Mouse (Mus musculus): Measurements from ENCODE around the gene Slc16a5. TPM values are rescaled to one million over a fixed set of nuclear protein-coding genes. Genes with fewer than 3 reads are reported as not detected.

Gene Slc16a5
- total and polyA plus RNA-seq, 3 experiments: 0.26 TPM; not detected in 2

GRCm38 (mm10) chr11:115511121-115511520 lies 48.8 kb downstream of the Slc16a5 start (continued):
- peak; percentile 99 for TF ChIP-seq MXI1 (IDR thresholded peaks at IDR 0.05; ENCODE audit: low read depth, low read length)
- no peak for TF ChIP-seq RAD21 (IDR thresholded peaks at IDR 0.05; ENCODE audit: low read depth, low read length)
- TF ChIP-seq BHLHE40 (IDR thresholded peaks at IDR 0.05; ENCODE audit: borderline replicate concordance, low read depth, low read length): no peak
- TF ChIP-seq TBP (IDR thresholded peaks at IDR 0.05; ENCODE audit: low read depth, low read length): no peak
- TF ChIP-seq GABPA (IDR thresholded peaks at IDR 0.05; ENCODE audit: low read depth, low read length): no peak
- TF ChIP-seq HCFC1 (IDR thresholded peaks at IDR 0.05; ENCODE audit: low read depth, low read length): no peak
- TF ChIP-seq SIN3A (IDR thresholded peaks at IDR 0.05; ENCODE audit: low read length): peak; percentile 97
- peak; percentile 42 to 49; a peak in 3 of 4 replicates for TF ChIP-seq EP300 (IDR thresholded peaks at IDR 0.05; ENCODE audit: low read depth in 1 of 2, low read length in 2 of 2)
- no peak for TF ChIP-seq JUND (IDR thresholded peaks at IDR 0.05; ENCODE audit: low read depth, low read length)

- H3K27me3 ChIP-seq (ENCODE audit: control insufficient read depth in 1 of 2, insufficient read depth in 2 of 2, low read length in 2 of 2): no peaks in the 10 kb centered on the region
- H3K27ac ChIP-seq (ENCODE audit: control insufficient read depth, low read depth, low read length): peak overlapping the region; percentile 17; the same call in 1 of the 2 replicates
- H3K9me3 ChIP-seq (replicated peaks; ENCODE audit: insufficient read depth, low read length): no peaks in the 10 kb centered on the region
- H3K9ac ChIP-seq (ENCODE audit: control insufficient read depth, low read depth, low read length, poor library complexity, severe bottlenecking): peak overlapping the region; percentile 96
- H3K79me2 ChIP-seq (ENCODE audit: control insufficient read depth, insufficient read depth, low read length, poor library complexity): peaks cover 70% of the 10 kb centered on the region
- peaks cover 4 to 53% of the 10 kb centered on the region in 2 experiments; a peak in 3 of 4 replicates for H3K36me3 ChIP-seq (ENCODE audit: control insufficient read depth in 1 of 2, insufficient read depth in 2 of 2, low read length in 2 of 2)
- DNase-seq (ENCODE audit: low read depth, low spot score): no peak
- TF ChIP-seq POLR2AphosphoS2 (IDR thresholded peaks at IDR 0.05; ENCODE audit: low read length) (no peak), ETS1 (IDR thresholded peaks at IDR 0.05; ENCODE audit: low read depth, low read length) (0 out of 2 replicates have a peak, but pooled peaks have one; percentile 27)
- H3K4me3 ChIP-seq (ENCODE audit: control insufficient read depth in 1 of 2, insufficient read depth in 1 of 2, low read depth in 2 of 2, low read length in 2 of 2): peak overlapping the region; percentile 78 to 96
- H3K4me1 ChIP-seq (ENCODE audit: control insufficient read depth in 1 of 2, insufficient read depth in 2 of 2, low read length in 2 of 2): peaks cover 37 to 55% of the 10 kb centered on the region in 2 experiments
These were observed 49.7 kb downstream of the Slc16a5 start for GRCm38 (mm10) chr11:115512004-115512403.

GRCm38 (mm10) chr11:115512407-115513183 lies 50.3 kb downstream of the Slc16a5 start:
- H3K27ac ChIP-seq (ENCODE audit: control insufficient read depth, low read depth, low read length): peak overlapping the region; percentile 86
- H3K4me1 ChIP-seq (ENCODE audit: control insufficient read depth in 1 of 2, insufficient read depth in 2 of 2, low read length in 2 of 2): peaks cover 37 to 49% of the 10 kb centered on the region in 2 experiments
- H3K79me2 ChIP-seq (ENCODE audit: control insufficient read depth, insufficient read depth, low read length, poor library complexity): peaks cover 64% of the 10 kb centered on the region
- DNase-seq (ENCODE audit: low read depth, low spot score): peak; percentile 93
- no peaks in the 10 kb centered on the region for H3K27me3 ChIP-seq (ENCODE audit: control insufficient read depth in 1 of 2, insufficient read depth in 2 of 2, low read length in 2 of 2)
- H3K36me3 ChIP-seq (ENCODE audit: control insufficient read depth in 1 of 2, insufficient read depth in 2 of 2, low read length in 2 of 2): peaks cover 4 to 47% of the 10 kb centered on the region in 2 experiments; a peak in 3 of 4 replicates
- peak overlapping the region; percentile 78 to 96 for H3K4me3 ChIP-seq (ENCODE audit: control insufficient read depth in 1 of 2, insufficient read depth in 1 of 2, low read depth in 2 of 2, low read length in 2 of 2)
- peak overlapping the region; percentile 96 for H3K9ac ChIP-seq (ENCODE audit: control insufficient read depth, low read depth, low read length, poor library complexity, severe bottlenecking)
- H3K9me3 ChIP-seq (replicated peaks; ENCODE audit: insufficient read depth, low read length): no peaks in the 10 kb centered on the region
- TF ChIP-seq POLR2AphosphoS5 (IDR thresholded peaks at IDR 0.05; ENCODE audit: borderline replicate concordance, low read depth, low read length) (no peak), HCFC1 (IDR thresholded peaks at IDR 0.05; ENCODE audit: low read depth, low read length) (peak; percentile 67; the same call in 1 of the 2 replicates), GATA1 (IDR thresholded peaks at IDR 0.05; ENCODE audit: low read depth, low read length) (0 out of 2 replicates have a peak, but pooled peaks have one; percentile 25), MAX (IDR thresholded peaks at IDR 0.05; ENCODE audit: low read length) (peak; percentile 75), ELF1 (IDR thresholded peaks at IDR 0.05; ENCODE audit: low read depth, low read length) (peak; percentile 82), TCF12 (IDR thresholded peaks at IDR 0.05; ENCODE audit: low read depth, low read length) (peak; percentile 61), MXI1 (IDR thresholded peaks at IDR 0.05; ENCODE audit: low read depth, low read length) (peak; percentile 90), ZKSCAN1 (IDR thresholded peaks at IDR 0.05; ENCODE audit: low read depth, low read length) (no peak), ETS1 (IDR thresholded peaks at IDR 0.05; ENCODE audit: low read depth, low read length) (peak; percentile 71; the same call in 1 of the 2 replicates), POLR2A (IDR thresholded peaks at IDR 0.05; ENCODE audit: control insufficient read depth in 1 of 2, insufficient read depth in 1 of 2, low read depth in 1 of 2, low read length in 2 of 2, poor library complexity in 1 of 2) (peak; percentile 31 to 43; a peak in 2 of 4 replicates), KAT2A (conservative IDR thresholded peaks at IDR 0.05; ENCODE audit: low read depth, low read length) (no peak), POLR2AphosphoS2 (IDR thresholded peaks at IDR 0.05; ENCODE audit: low read length) (no peak), TBP (IDR thresholded peaks at IDR 0.05; ENCODE audit: low read depth, low read length) (peak; percentile 81), MAFK (IDR thresholded peaks at IDR 0.05; ENCODE audit: borderline replicate concordance, low read depth, low read length) (0 out of 2 replicates have a peak, but pooled peaks have one; percentile 13), SIN3A (IDR thresholded peaks at IDR 0.05; ENCODE audit: low read length) (peak; percentile 90), MAZ (IDR thresholded peaks at IDR 0.05; ENCODE audit: low read depth, low read length) (peak; percentile 65; the same call in 1 of the 2 replicates), ZC3H11A (IDR thresholded peaks at IDR 0.05; ENCODE audit: low read depth, low read length) (no peak), USF1 (IDR thresholded peaks at IDR 0.05; ENCODE audit: low read depth, low read length) (no peak), MYB (IDR thresholded peaks at IDR 0.05; ENCODE audit: low read depth, low read length) (no peak)
